Mouse (Mus musculus): ENCODE results near the gene Lhx5.

GRCm38 (mm10) chr5:120439887-120440670 lies 8.6 kb downstream of the Lhx5 start:
- TF ChIP-seq CTCF (IDR thresholded peaks at IDR 0.05; ENCODE audit: low read depth) = no peak
- TF ChIP-seq EP300 (optimal IDR thresholded peaks at IDR 0.05) = no peak
